Mouse (Mus musculus) embryo, embryonic 11.5 days (tissue): ENCODE results near the gene Lix1l.
A peak's percentile ranks its signal among the peaks of the same experiment; 100 is the strongest.
"Not testable (repeated sequence)": the region's sequence is repeated elsewhere in the genome, so short reads cannot be mapped to it uniquely, and the experiment has no call there.

Source experiments
- DNase-seq: peaks from one replicate; pipeline ENCODE4 v3.0.0-alpha.2; 2012; ENCODE audit warnings: low read depth, low spot score

Lix1l gene

DNA sequence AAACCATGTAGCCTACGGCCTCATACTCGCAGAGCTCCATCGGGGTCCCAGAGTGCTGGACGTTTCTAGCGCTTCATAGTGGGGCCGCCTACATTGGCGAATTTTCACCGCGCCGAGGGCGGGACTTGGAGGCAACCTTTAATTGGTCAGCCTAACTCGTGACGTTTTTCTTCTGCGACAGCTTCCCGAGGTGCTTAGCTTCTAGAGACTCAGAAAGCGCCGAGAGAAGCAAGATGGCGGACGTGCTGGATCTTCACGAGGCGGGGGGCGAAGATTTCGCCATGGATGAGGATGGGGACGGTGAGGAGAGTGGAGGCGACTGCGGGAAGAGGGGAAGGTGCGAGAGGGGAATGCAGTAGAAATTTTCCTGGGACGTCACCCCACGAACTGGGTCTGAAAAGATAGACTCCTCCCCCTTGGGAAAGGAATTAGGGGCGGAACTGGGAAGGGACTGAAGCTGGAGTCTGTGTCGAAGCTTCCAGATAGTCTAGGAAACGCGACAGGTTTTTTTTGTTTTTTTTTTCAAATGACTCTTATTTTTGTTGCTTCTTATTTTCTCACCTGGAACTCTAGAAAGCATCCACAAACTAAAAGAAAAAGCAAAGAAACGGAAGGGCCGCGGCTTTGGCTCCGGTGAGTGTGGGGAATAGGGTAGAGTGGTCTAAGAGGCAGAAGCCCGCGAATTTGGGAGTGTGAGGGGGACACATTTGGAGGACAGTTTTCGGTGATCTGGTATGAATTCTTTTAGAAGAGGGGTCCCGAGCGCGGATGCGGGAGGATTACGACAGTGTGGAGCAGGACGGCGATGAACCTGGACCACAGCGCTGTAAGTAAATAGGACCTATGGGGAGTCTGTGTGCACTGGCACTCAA is 29.0 kb downstream of the Lix1l start, which contains the start of gene Rbm8a:
Gene Rbm8a, plus strand, starts transcription at position 205 of the 872 bp plus-strand sequence.
- peak; percentile 99 for DNase-seq

GRCm38 (mm10) chr3:96632058-96632457 is 31.1 kb downstream of the Lix1l start:
- DNase-seq = no peak

- DNase-seq = no peak
These were observed 33.1 kb downstream of the Lix1l start for GRCm38 (mm10) chr3:96634015-96634414.

GRCm38 (mm10) chr3:96634928-96635879 is 34.3 kb downstream of the Lix1l start, which contains the start of the genes Pex11b and Gm42957:
TSS of gene Pex11b (plus strand) at chr3:96635376.
TSS of gene Gm42957 (plus strand) at chr3:96635474.
- peak; percentile 65 for DNase-seq

DNA sequence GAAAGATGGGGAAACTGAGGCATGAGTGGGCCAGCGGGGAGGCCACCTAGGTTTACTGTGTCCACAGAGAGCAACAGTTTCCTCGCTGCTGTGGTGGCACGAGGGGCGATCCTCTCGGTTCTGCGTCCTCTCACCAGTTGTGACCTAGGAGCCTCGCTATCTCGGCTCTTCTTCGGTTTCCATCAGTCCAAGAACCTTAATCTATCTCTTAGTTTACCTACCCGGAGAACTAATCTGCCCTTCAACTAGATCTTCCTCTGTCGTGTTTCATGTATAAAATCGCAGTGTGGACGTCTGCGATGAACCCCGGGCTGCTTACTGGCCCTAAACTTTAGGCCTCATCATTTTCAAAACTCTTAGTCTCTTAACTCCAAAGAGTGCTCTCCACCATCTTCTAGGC is 35.0 kb downstream of the Lix1l start:
- no peak for DNase-seq

- no peak for DNase-seq
These were observed 35.5 kb downstream of the Lix1l start for GRCm38 (mm10) chr3:96636448-96636847.

DNA sequence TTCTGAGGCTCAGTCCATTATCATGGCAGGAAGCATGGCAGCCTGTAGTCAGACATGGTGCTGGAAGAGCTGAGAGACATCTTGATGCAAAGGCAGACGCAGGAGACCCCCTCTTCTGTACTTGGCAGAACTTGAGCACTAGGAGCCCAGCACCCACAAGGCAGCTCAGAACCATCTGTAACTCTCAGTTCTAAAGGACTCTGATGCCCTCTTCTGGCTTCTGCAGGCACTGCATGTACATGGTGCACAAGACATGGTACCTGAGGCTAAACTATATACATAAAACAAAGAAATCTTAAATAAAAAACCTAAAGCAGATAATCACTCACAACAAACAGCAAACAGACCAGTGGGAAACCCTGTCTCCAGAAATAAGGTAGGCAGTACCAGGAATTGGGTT is 38.3 kb downstream of the Lix1l start:
- peak; percentile 39 for DNase-seq

- no peak for DNase-seq
These were observed 44.2 kb downstream of the Lix1l start, which contains the start of gene Itga10 for GRCm38 (mm10) chr3:96645018-96645649. TSS of gene Itga10 (plus strand) at chr3:96645584.

GRCm38 (mm10) chr3:96647365-96647764 is 46.4 kb downstream of the Lix1l start:
- DNase-seq = no peak

GRCm38 (mm10) chr3:96660901-96661300 is 60.0 kb downstream of the Lix1l start:
- DNase-seq = no peak

DNA sequence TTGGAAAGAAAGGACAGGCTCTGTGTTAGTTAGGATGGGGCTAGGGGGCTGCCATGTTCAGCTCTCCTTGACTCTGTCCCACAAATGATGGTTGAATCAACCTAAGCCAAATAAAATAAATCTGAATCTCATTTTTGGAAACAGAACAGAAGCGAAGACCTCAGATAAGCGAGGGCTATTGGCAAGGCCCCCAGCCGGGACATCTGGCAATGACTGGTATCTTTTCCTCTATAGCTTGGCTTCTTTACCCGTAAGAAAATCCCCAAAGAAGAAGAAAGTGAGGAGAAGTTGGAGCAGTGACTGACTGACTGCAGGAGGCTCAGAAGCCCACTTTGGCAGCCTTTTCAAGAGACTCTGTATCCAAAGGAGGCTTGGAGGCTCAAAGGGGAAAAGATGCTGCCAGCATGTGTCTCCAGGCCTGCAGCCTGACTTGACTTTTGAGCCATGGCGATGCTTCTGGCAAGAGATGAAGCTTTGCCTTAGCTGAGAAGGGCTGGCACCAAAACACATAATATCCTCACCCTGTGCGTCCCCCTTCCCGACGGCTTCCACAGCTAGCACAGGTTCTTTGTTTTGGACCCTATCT is 61.9 kb downstream of the Lix1l start:
- DNase-seq = no peak

GRCm38 (mm10) chr3:96663432-96664239 is 62.7 kb downstream of the Lix1l start:
- DNase-seq = peak; percentile 77

- not testable (repeated sequence) for DNase-seq
These were observed 64.9 kb downstream of the Lix1l start for GRCm38 (mm10) chr3:96665732-96666363.

- no peak for DNase-seq
These were observed 66.0 kb downstream of the Lix1l start for GRCm38 (mm10) chr3:96666916-96667315.

GRCm38 (mm10) chr3:96667316-96667715 is 66.4 kb downstream of the Lix1l start:
- no peak for DNase-seq

DNA sequence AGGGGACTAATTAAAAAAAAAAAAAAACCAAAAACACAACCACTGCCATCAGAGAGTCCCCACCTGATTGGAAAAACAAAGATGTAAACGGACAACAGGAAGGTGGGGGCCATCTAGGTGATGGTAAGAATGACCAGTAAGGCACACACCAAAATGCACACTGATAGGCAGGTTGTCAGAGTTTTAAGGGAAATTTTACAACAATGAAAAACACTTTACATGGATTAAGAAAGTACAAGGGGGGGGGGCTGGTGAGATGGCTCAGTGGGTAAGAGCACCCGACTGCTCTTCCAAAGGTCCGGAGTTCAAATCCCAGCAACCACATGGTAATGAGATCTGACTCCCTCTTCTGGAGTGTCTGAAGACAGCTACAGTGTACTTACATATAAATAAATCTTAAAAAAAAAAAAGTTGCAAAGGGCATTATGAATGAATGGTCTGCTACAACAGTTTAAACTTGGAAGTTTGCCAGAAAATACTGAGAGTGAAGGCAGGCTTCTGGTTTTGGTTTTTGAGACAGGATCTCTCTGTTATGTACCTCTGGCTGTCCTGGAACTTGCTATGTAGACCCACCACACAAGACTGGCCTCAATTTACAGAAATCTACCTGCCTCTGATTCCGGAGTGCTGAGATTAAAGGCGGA is 67.6 kb downstream of the Lix1l start:
- no peak for DNase-seq

- DNase-seq = peak; percentile 61
These were observed 68.9 kb downstream of the Lix1l start, which contains the start of gene Ankrd35 for GRCm38 (mm10) chr3:96669727-96670468. TSS of gene Ankrd35 (plus strand) at chr3:96670131.

DNA sequence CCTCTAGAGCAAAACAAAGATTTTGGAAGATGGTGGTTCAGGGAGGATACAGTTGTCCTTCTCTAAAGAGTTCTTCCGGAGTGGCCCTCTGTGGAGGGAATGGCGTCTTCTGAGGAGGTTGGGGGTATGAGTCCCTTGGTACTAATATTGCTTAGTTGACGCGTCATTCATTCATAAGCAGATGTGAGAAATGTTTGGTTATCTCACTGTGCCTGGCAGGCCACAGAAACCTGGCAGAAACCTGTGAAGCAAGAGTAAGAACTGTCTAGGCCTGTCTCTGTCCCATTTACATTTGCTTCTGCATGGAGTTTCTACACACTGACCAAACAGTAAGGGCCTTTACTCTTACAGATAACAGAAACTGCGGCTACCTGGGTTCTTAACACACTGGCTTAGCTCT is 70.6 kb downstream of the Lix1l start:
- DNase-seq = no peak
